In genomic region chr3:21479021-21479795, GRCm38 (mm10) we compare ENCODE assay signal across 8 mouse cellular contexts.
DNase-seq lines count a peak whose midpoint lies in the region; ATAC-seq lines count a peak whose summit lies in the region.

No protein-coding gene starts in this region.

- no peak overlapping the region for H3K27ac ChIP-seq in hindbrain, embryonic 16.5 days (ENCODE audit: low read depth, low read length)
- 0 out of 2 replicates have a peak overlapping the region, but pooled peaks have one; percentile 20 for H3K27ac ChIP-seq in midbrain, embryonic 15.5 days

- ATAC-seq in hindbrain, embryonic 16.5 days: peak; percentile 92
- peak; percentile 79; the same call in 1 of the 2 replicates for ATAC-seq in midbrain, embryonic 15.5 days (replicated peaks)

- H3K27me3 ChIP-seq in hindbrain, embryonic 16.5 days (replicated peaks; ENCODE audit: control insufficient read depth, insufficient read depth, low read length): no peaks in the 10 kb centered on the region
- no peaks in the 10 kb centered on the region for H3K27me3 ChIP-seq in midbrain, embryonic 15.5 days (replicated peaks)

- DNase-seq in thymus, postnatal 14 days: peak; percentile 23
- DNase-seq in thymus, adult 18-20 months: no peak
- peak; percentile 34 for DNase-seq in gastrocnemius, postnatal 10 days
- DNase-seq in left cerebral cortex, postnatal 10 days (ENCODE audit: extremely low spot score in 1 of 2, low spot score in 2 of 2): peak; percentile 59 to 83
- peak; percentile 17 for DNase-seq in urinary bladder, postnatal 25 days (ENCODE audit: low spot score)
- DNase-seq in B cell, adult 2 months: no peak

- no peaks in the 10 kb centered on the region for H3K9me3 ChIP-seq in hindbrain, embryonic 16.5 days (ENCODE audit: control insufficient read depth, low read length)
- H3K9me3 ChIP-seq in midbrain, embryonic 15.5 days: no peaks in the 10 kb centered on the region

- intact Hi-C loops in left cerebral cortex, postnatal 10 days (cut with DNase I): loop anchor here (10.0 kb wide), 1 partner anchor 256 kb away; no protein-coding TSS in a partner anchor

- H3K4me2 ChIP-seq in hindbrain, embryonic 16.5 days (ENCODE audit: low read length): no peak overlapping the region
- no peak overlapping the region for H3K4me2 ChIP-seq in midbrain, embryonic 15.5 days

- H3K36me3 ChIP-seq in hindbrain, embryonic 16.5 days (ENCODE audit: control insufficient read depth, insufficient read depth, low read length): no peaks in the 10 kb centered on the region
- H3K36me3 ChIP-seq in midbrain, embryonic 15.5 days (replicated peaks): no peaks in the 10 kb centered on the region

- H3K9ac ChIP-seq in hindbrain, embryonic 16.5 days (ENCODE audit: low read depth, low read length): no peak overlapping the region
- H3K9ac ChIP-seq in midbrain, embryonic 15.5 days: no peak overlapping the region

- peaks cover 3% of the 10 kb centered on the region; the same call in 1 of the 2 replicates for H3K4me1 ChIP-seq in hindbrain, embryonic 16.5 days (ENCODE audit: control insufficient read depth, insufficient read depth, low read depth, low read length)
- peaks cover 9% of the 10 kb centered on the region for H3K4me1 ChIP-seq in midbrain, embryonic 15.5 days

- WGBS in hindbrain, embryonic 16.5 days: 38% methylated on average over 5 of the region's 5 CpGs
- WGBS in midbrain, embryonic 15.5 days: 28% methylated on average over 5 of the region's 5 CpGs

- H3K4me3 ChIP-seq in hindbrain, embryonic 16.5 days (ENCODE audit: low read length): no peak overlapping the region
- no peak overlapping the region for H3K4me3 ChIP-seq in midbrain, embryonic 15.5 days

Comparison
In these comparisons a context has a peak if more than half of its experiments do, and no peak if none do; other contexts are left out.
1. DNase-seq: peak in thymus, postnatal 14 days (single experiment), gastrocnemius, postnatal 10 days (single experiment), left cerebral cortex, postnatal 10 days (2 of 2) and urinary bladder, postnatal 25 days (single experiment); none in thymus, adult 18-20 months (0 of 2) and B cell, adult 2 months (0 of 2).